Mouse (Mus musculus) heart, adult 2 months (tissue): ENCODE data around the gene Cdhr5.

Experiments
- CTCF ChIP-seq: fragments of 200-600 bp; IDR thresholded peaks from 2 replicates; pipeline ENCODE4 v1.8.1; 2022; ENCODE audit warnings: antibody characterized with exemption, mild to moderate bottlenecking, moderate library complexity
- EP300 ChIP-seq: fragments of 200-500 bp; IDR thresholded peaks from 2 replicates; pipeline ENCODE4 v1.6.1; 2011; ENCODE audit warnings: low read depth, low read length, control low read depth; ENCODE audit not compliant: insufficient read depth
- POLR2A ChIP-seq: fragments of 200-500 bp; IDR thresholded peaks from 2 replicates; pipeline ENCODE4 v1.6.1; 2011; ENCODE audit warnings: mild to moderate bottlenecking, low read depth, low read length, control low read depth; ENCODE audit not compliant: insufficient read depth

- TF ChIP-seq CTCF (no peak), POLR2A (no peak), EP300 (no peak)
Measured at GRCm38 (mm10) chr7:141261480-141261879, 15.1 kb downstream of the Cdhr5 start.
